Mouse (Mus musculus): ENCODE measurements around the gene Pex10.
A peak's percentile ranks its signal among the peaks of the same experiment; 100 is the strongest.

- 0 out of 2 replicates have a peak, but pooled peaks have one; percentile 41 for TF ChIP-seq CTCF (IDR thresholded peaks at IDR 0.05; ENCODE audit: low read depth, low read length)
- no peak for TF ChIP-seq POLR2A (IDR thresholded peaks at IDR 0.05; ENCODE audit: borderline replicate concordance, low read depth, low read length)
These were observed 614 bp upstream of the Pex10 start for GRCm38 (mm10) chr4:155065970-155066833.

All from bone marrow macrophage, adult 2 months (primary cell).